Mouse (Mus musculus): ENCODE data around the gene Zhx3. TPM values are rescaled to one million over a fixed set of nuclear protein-coding genes. Genes with fewer than 3 reads are reported as not detected.
A peak's percentile ranks its signal among the peaks of the same experiment; 100 is the strongest.

Zhx3 gene
- polyA plus RNA-seq, 1 experiment from 2014 or later: 14.6 TPM

- ChIA-PET POLR2A (no interaction called here), CTCF (interaction anchor here (0.9 to 2.1 kb wide), 2 partner anchors 9 to 135 kb away, joined by 3 to 9 read pairs; no protein-coding TSS in a partner anchor)
- no peak for DNase-seq (ENCODE audit: low read depth, low spot score)
- no peaks in the 10 kb centered on the region for H3K27me3 ChIP-seq
- no peak for TF ChIP-seq CTCF (IDR thresholded peaks at IDR 0.05)
- in situ Hi-C loops (cut with MboI; ENCODE audit: low pct_unique_long_range_greater_than_20kb): no loop called here
- no peak for ATAC-seq
Measured at GRCm38 (mm10) chr2:160864112-160864511, 8.7 kb downstream of the Zhx3 start.

- no peak for TF ChIP-seq CTCF (IDR thresholded peaks at IDR 0.05)
- in situ Hi-C loops (cut with MboI; ENCODE audit: low pct_unique_long_range_greater_than_20kb): no loop called here
- ATAC-seq: no peak
- no peaks in the 10 kb centered on the region for H3K27me3 ChIP-seq
- ChIA-PET CTCF (interaction anchor here (0.8 to 2.3 kb wide), 6 partner anchors 9 to 50 kb away, joined by 3 to 7 read pairs (median 4); no protein-coding TSS in a partner anchor), POLR2A (interaction anchor here (1.3 kb wide), 1 partner anchor 9 kb away, joined by 3 read pairs; no protein-coding TSS in a partner anchor)
- no peak for DNase-seq (ENCODE audit: low read depth, low spot score)
Measured at GRCm38 (mm10) chr2:160860363-160860762, 12.4 kb downstream of the Zhx3 start.

GRCm38 (mm10) chr2:160856359-160857102 lies 16.3 kb downstream of the Zhx3 start:
- no peak for DNase-seq (ENCODE audit: low read depth, low spot score)
- ChIA-PET CTCF (no interaction called here), POLR2A (no interaction called here)
- in situ Hi-C loops (cut with MboI; ENCODE audit: low pct_unique_long_range_greater_than_20kb): no loop called here
- no peaks in the 10 kb centered on the region for H3K27me3 ChIP-seq
- no peak for ATAC-seq
- peak; percentile 25 for TF ChIP-seq CTCF (IDR thresholded peaks at IDR 0.05)

- in situ Hi-C loops (cut with MboI; ENCODE audit: low pct_unique_long_range_greater_than_20kb): no loop called here
- ATAC-seq (no peak), DNase-seq (ENCODE audit: low read depth, low spot score) (no peak)
- no peak for TF ChIP-seq CTCF (IDR thresholded peaks at IDR 0.05)
- H3K27me3 ChIP-seq: no peaks in the 10 kb centered on the region
- ChIA-PET POLR2A (interaction anchor here (0.6 kb wide), 1 partner anchor 9 kb away, joined by 3 read pairs; no protein-coding TSS in a partner anchor), CTCF (interaction anchor here (1.0 to 1.8 kb wide), 5 partner anchors 9 to 50 kb away, joined by 3 to 9 read pairs (median 4); no protein-coding TSS in a partner anchor)
Measured at GRCm38 (mm10) chr2:160854687-160855086, 18.1 kb downstream of the Zhx3 start.

GRCm38 (mm10) chr2:160850360-160850759 lies 22.4 kb downstream of the Zhx3 start:
- ChIA-PET POLR2A (no interaction called here), CTCF (interaction anchor here (1.4 to 1.5 kb wide), 2 partner anchors 22 to 44 kb away, joined by 3 to 4 read pairs; partner anchors contain the start of gene Zhx3)
- in situ Hi-C loops (cut with MboI; ENCODE audit: low pct_unique_long_range_greater_than_20kb): no loop called here
- ATAC-seq: no peak
- DNase-seq (ENCODE audit: low read depth, low spot score): no peak
- H3K27me3 ChIP-seq: no peaks in the 10 kb centered on the region
- TF ChIP-seq CTCF (IDR thresholded peaks at IDR 0.05): no peak

GRCm38 (mm10) chr2:160849617-160850240 lies 23.1 kb downstream of the Zhx3 start:
- CTCF ChIA-PET: interaction anchor here (0.7 to 1.5 kb wide), 3 partner anchors 11 to 43 kb away, joined by 3 to 4 read pairs (median 4); partner anchors contain the start of gene Zhx3
- POLR2A ChIA-PET: no interaction called here
- DNase-seq (ENCODE audit: low read depth, low spot score): no peak
- no peak for ATAC-seq
- no peak for TF ChIP-seq CTCF (IDR thresholded peaks at IDR 0.05)
- in situ Hi-C loops (cut with MboI; ENCODE audit: low pct_unique_long_range_greater_than_20kb): no loop called here
- H3K27me3 ChIP-seq: no peaks in the 10 kb centered on the region

- no peak for DNase-seq (ENCODE audit: low read depth, low spot score)
Measured at GRCm38 (mm10) chr2:160848186-160848585, 24.6 kb downstream of the Zhx3 start.

GRCm38 (mm10) chr2:160847664-160848063 lies 25.1 kb downstream of the Zhx3 start:
- in situ Hi-C loops (cut with MboI; ENCODE audit: low pct_unique_long_range_greater_than_20kb): no loop called here
- no peak for DNase-seq (ENCODE audit: low read depth, low spot score)
- no peak for TF ChIP-seq CTCF (IDR thresholded peaks at IDR 0.05)
- no peak for ATAC-seq
- ChIA-PET CTCF (interaction anchor here (0.8 to 1.4 kb wide), 6 partner anchors 12 to 234 kb away, joined by 3 to 4 read pairs (median 3); no protein-coding TSS in a partner anchor), POLR2A (interaction anchor here (0.7 kb wide), 1 partner anchor 78 kb away, joined by 3 read pairs; no protein-coding TSS in a partner anchor)
- no peaks in the 10 kb centered on the region for H3K27me3 ChIP-seq

More at GRCm38 (mm10) chr2:160848186-160848585, 24.6 kb downstream of the Zhx3 start:
- CTCF ChIA-PET: interaction anchor here (0.9 to 1.4 kb wide), 3 partner anchors 22 to 235 kb away, joined by 3 read pairs; no protein-coding TSS in a partner anchor
- H3K27me3 ChIP-seq: no peaks in the 10 kb centered on the region
- no peak for ATAC-seq
- in situ Hi-C loops (cut with MboI; ENCODE audit: low pct_unique_long_range_greater_than_20kb): no loop called here
- POLR2A ChIA-PET: interaction anchor here (0.7 kb wide), 1 partner anchor 79 kb away, joined by 3 read pairs; no protein-coding TSS in a partner anchor
- TF ChIP-seq CTCF (IDR thresholded peaks at IDR 0.05): no peak

GRCm38 (mm10) chr2:160840838-160841237 lies 32.0 kb downstream of the Zhx3 start:
- ChIA-PET POLR2A (no interaction called here), CTCF (no interaction called here)
- ATAC-seq (no peak), DNase-seq (ENCODE audit: low read depth, low spot score) (no peak)
- in situ Hi-C loops (cut with MboI; ENCODE audit: low pct_unique_long_range_greater_than_20kb): no loop called here
- H3K27me3 ChIP-seq: no peaks in the 10 kb centered on the region
- no peak for TF ChIP-seq CTCF (IDR thresholded peaks at IDR 0.05)

GRCm38 (mm10) chr2:160810802-160811201 lies 62.0 kb downstream of the Zhx3 start:
- TF ChIP-seq CTCF (IDR thresholded peaks at IDR 0.05): no peak
- ATAC-seq: no peak
- POLR2A ChIA-PET: no interaction called here
- CTCF ChIA-PET: interaction anchor here (1.2 to 1.5 kb wide), 3 partner anchors 15 to 74 kb away, joined by 3 to 4 read pairs (median 3); no protein-coding TSS in a partner anchor
- no peak for DNase-seq (ENCODE audit: low read depth, low spot score)
- no peaks in the 10 kb centered on the region for H3K27me3 ChIP-seq
- in situ Hi-C loops (cut with MboI; ENCODE audit: low pct_unique_long_range_greater_than_20kb): no loop called here
